Mouse (Mus musculus) retina, postnatal 7 days (tissue): ENCODE results near the gene Gmds.

Source experiments
- DNase-seq: peaks from one replicate; pipeline ENCODE4 v3.0.0-alpha.2; 2012; ENCODE audit warnings: low read depth, low spot score

Gmds gene

DNA sequence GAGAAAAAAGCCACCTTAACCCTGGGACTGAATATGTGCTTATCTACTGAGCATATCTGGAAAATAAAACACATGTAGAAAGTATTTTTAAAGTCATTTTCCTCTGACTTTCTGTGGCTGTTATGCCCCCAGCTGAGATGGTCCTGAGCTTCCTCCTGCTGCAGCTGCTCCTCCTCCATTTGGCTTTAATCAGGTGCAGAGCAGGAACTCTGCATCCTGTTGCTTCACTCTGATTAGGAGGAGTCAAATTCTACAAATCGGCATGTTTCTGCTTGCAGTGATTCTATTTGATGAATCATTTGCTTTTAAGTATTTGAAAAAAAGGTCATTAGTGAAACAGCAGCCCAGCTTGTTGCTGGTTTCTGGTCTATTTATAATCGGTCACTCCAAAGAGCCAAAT lies 177.0 kb downstream of the Gmds start:
- DNase-seq = no peak

DNA sequence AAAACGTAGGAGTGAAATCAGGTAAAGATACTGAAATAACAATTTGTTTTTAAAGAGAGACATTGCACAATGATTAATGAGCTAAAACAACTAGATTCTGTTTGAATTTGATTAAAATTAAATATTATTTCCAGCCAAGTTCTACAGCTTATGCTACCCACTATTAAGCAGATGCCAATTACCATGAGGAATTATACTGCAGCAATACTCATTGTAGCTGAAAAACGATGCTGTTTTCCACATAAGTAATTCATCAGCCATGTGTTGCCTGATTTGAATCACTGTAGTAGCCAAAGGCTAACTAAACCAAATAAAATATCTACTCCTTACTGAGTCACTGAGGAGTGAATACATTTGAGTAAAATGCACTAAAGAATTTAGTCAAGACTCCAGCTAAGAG lies 180.3 kb downstream of the Gmds start:
- DNase-seq = no peak

DNA sequence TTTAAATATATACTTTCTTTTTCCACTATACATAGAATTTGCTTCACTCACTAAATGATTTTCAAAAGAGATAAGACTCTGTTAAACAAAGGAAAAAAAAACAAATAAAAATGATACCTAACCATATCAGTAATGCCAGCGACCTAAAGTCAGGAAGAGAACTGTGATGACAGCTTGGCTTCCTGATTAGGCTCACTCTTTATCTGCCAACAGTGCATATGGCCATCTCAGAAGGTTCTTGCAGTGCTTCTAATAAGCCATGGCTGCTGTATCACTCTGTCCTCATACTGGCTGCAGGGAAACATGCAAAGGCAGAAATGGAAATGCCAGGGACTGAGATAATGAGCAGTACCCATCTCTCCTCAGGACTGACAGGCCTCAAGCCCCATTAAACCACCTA lies 192.6 kb downstream of the Gmds start:
- no peak for DNase-seq

DNA sequence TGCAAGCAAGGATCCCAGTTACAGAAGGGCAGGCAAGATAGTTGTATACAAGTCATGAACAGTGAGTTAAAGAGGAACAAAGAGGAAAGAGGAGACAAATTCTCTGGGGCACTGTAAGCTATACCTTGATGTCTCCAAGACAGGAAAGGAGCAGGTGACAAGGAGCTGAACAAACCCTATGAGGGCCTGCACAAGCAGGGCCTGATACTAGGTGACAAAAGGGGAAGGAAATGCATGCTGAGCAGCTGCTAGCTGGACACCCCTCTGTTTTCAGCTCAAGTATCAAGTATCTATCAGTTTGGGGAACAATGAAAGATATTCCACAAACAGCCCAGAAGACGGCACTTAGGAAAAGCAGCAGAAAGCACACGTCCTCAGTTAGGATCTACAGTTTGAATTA lies 193.4 kb downstream of the Gmds start:
- no peak for DNase-seq

DNA sequence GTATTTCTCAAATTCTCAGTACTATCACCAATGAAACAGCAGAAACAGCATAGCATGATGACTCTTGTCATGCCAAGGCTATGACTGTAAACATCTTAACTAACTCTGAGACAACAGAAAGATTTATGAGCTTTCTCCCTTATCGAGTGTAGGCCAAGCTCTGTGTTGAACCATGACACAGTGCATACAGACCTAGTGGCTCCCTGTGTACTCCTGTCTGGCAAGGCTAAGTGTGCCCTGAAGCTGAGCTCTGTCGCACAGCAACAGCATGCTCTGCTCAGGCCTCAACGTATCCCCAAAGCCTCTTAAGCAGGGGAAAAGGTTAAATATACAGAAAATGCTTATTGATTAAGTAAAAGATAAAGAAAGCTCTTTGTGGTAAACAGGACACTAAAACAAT lies 194.9 kb downstream of the Gmds start:
- DNase-seq = no peak

DNA sequence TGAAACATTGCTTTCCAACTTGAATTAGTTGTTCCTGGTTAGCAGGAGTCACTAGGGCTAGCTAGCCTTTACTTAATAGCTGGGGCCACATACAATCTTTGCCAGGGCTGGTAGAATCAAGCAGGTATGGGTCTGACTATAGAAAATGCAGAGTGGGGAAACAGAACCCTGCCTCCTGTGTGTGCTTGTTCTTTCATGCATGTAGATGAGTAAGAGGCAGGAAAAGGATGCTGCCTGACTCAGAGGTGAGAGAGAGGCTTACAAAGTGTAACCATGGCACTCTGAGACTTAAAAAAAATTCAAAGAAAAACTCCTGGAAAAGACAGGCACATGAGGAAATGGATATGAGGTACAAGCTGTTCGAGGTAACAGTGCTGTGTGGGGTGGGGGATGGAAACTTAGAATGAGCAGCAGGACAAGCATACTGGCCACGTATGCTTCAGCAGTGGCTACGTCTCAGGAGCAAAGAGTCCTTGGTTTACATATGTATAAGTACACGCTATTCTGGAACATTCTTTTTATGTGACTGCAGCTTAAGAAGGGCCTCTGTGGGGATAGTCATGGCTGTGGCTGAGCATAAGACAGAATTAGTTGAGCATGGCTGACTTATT lies 203.8 kb downstream of the Gmds start:
- DNase-seq = no peak

DNA sequence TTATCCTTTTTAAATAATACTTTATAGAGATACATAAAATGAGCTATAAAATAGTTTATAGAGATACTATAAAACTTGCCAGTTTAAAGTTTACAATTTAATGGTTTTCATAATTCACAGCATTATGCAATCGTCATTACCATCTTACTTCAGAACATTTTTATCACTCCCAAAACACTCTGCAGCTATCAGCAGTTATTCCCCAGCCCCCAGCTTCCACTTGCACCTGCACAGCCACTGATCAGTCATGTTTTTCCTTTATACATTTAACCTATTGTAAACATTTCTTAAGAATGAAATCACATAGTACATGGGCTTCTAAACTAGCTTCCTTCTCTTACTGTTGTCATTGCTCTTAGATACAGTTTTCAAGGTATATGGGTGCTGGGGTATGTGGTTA lies 208.6 kb downstream of the Gmds start:
- no peak for DNase-seq

DNA sequence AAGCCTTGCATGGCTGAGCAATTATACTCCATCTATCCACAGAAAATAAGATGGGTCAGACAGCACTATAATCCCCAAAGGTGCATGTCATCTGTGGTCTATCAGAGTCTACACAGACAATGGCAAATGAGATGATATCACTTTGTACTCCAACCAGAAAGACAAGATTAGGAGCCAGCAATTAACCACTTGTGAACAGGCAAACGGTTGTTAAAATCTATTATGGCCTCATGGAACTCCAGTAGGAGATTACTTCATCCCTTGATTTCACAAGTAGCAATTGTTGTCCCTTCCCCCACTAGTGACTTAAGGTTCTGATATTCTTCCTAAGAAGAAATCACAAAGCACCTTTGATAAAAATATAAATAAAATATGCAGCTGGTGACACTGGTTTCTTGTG lies 220.2 kb downstream of the Gmds start:
- no peak for DNase-seq

DNA sequence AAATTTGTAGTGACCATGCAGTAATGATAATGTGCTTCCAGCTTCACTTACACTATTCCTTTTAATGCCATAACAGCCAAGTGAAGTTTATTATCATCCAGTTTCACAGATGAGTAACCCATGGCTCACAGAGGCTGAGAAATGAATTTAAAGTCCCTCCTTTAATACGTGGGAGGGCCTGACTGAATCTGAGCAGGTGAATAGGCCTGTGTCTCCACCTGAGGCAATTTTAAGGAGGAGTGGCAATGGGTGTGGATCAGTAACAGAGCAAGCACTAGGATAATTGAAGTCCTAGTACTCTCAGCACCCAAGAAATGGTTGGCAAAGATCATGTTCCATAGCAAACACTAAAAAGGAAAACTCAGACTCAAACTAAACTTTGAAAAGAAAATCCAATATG lies 223.1 kb downstream of the Gmds start:
- DNase-seq = no peak

DNA sequence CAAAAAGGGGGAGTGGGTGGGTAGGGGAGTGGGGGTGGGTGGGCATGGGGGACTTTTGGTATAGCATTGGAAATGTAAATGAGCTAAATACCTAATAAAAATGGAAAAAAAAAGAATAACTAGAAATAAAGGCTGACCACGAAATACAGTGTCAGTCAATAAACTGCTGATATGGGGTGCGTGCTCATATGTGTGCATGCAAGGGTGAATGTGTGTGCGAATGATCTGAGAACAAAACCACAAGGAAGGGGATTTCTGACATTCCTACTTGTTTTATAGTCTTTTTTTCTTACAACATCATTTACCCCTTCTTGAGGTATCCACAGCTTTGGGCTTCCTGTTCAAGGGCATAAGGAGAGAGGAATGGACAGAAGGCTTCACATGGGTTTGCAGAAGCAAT lies 224.7 kb downstream of the Gmds start:
- no peak for DNase-seq

DNA sequence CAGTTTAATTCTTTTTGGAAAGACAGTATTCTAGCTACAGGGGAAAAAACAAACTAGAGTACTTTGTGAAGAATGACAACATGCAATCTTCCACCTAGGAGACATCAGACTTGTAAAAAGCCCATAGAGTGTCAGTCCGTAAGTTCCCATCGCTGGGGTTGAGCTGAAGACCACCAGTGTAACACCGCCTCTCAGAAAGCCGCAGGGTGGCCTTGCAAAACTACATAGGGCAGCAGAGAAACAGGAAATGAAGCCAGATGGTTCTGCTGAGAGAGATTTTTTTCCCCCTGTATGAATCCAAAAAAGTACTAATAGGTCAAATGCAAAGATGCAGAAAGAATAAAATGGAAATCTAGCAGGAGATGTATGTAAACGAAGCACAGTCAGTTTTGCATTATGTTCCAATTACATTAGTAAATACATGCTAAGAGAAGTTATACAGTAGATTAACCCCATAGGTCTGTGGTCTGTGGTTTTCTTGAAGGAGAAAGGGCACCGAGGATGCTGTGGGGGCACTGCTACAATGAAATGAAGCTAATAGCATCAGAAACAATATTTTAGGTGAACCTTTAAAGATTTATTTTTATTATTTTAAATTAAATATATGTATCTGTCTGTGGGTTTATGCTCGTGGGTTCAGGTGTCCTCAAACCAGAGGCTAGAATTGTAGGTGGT lies 250.1 kb downstream of the Gmds start:
- no peak for DNase-seq

DNA sequence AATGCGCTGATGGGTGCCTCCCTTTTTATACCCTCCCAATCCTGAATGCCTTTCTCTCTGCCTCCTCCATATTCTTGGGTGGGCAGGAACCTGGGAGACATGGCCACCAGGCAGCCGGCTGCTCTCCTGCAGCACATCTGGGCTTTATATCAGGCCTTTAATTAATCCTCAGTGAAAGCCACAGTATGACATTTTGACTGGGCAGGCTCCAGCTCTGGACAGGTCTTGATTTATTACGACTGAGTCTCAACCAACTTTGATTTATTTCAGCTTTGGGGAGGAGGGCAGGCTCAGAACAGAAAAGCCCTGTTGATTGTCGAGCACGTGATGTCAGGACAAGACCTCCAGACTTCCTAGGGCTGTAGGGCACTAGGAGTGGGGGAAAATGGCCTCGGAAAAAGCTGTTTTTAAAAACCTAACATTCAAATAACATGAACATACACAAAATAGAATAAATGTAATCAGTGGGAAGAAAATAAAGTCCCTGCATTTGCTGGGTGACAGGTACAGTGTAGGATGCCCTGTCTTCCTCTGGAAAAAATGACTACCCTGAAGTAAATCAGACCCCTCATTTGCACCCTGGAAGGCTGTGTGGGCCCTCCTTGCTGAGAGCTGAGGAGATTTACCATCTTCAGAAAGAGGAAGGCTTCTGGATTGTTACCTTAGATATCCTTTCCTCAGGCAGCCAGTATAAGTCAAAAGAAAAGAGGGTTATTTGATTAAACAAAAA lies 257.9 kb downstream of the Gmds start:
- no peak for DNase-seq

DNA sequence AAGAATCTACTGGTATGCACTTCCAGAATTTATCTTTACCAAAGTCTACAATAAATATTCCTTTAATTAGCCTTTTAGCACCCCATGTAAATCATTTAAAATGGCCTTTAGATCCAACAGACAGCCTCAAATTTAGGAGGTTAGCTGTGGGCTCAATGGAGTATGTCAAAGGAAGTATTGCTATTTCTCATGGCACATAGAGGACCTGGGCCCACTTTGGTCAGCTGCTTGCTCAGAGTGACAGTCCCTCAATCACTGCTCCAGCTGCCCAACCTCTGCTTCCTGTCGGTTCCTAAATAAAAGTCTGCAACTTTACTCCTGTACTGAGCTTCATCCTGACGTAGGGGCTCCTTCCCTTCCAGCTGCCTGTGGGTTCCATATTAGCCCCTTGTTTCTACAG lies 264.9 kb downstream of the Gmds start:
- DNase-seq = no peak

DNA sequence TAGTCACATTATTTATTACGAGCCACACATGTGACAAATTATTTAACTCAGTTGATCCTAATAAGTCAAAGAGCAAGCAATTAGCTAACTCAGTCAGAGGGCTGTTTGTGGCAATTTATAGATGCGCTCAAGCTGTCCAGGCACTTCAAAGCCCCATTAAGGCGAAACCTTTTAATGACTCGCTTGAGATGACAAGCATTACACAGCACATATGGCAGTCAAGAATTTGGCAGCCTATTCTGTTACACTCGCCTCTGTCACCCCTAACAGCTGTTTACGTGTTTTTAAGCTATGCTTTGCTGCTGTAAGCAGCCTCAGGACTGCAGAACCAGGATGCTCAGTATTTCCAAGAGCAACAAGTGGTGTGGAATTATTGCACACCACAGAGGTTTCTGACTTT lies 283.2 kb downstream of the Gmds start:
- no peak for DNase-seq

DNA sequence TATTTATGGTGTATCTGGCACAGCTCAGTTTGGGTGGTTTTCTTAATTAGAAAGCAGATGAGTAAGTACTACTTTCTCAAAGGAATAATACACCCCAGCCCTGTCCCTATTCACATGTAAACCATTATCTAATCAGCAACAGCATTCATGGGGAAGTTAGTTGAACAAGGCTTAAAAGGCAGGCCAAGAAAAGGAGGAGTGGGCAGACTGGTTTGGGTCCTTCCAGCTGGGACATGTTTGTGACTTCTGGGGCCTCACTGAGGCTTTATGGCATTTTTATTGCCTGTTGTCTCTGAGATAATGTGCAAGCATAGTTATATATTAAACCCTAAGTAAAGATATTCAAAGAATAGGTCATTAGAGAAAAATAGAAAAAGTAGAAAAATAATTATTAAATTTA lies 285.0 kb downstream of the Gmds start:
- no peak for DNase-seq

DNA sequence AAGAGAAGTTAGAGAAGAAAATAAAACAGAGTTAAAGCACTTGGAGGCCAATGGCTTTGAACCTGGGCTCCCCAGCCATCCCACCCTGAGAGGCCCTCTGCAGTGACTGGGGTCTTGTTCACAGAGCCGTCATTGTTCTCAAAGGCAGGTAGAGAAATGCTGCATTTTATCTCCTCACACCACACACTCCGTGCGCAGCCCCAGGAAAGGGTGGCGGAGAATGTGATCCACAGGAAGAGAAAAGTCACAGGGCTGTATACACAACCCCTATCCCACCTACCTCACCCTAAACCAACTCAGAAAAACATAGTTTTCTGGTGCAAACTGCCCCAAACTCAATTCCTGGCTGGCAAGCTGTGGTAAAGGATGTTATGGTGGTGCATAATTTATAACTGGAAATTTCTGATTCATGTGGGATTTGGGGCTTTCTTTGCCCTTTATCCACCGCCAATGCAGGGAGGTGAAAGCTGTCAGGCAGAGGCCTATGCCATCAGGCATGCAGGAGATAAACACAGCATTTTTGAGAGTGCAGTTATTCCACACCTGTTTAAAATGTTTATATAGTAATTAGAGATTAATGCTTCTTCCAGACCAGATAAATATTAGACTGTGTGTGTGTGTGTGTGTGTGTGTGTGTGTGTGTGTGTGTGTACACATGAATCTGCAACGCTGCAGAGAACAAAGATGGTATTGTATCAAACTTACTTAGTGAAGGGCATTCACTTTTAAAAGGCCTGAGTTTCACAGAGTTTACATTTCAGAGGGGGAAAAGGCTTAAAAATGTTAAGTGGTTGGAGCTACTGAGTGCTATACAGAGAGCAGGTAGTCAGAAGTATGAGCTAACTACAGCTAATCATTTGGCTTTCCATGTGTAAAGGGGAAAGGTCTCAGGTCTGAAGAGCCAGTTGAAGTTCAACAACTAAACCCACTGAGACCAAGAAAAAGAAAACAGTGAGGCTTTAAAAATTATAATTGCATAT lies 290.3 kb downstream of the Gmds start:
- no peak for DNase-seq

DNA sequence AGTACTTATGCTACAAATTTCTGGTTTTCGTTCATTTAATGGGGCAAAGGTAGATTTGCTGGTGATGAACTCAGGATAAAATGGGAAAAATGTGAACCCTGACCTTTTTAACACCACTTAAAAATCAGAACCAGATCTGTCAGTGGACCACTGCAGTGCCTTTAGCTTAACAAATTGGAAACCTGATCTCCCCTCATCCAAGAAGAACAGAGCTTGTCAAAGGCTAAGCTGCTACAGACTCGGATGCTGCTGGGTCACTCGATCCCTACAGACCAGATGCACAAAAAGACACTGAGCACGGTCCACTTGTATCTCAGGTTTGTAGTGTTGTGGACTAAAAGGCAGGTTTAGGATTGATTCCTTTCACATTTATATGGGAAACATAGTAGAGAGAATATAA lies 291.6 kb downstream of the Gmds start:
- no peak for DNase-seq

DNA sequence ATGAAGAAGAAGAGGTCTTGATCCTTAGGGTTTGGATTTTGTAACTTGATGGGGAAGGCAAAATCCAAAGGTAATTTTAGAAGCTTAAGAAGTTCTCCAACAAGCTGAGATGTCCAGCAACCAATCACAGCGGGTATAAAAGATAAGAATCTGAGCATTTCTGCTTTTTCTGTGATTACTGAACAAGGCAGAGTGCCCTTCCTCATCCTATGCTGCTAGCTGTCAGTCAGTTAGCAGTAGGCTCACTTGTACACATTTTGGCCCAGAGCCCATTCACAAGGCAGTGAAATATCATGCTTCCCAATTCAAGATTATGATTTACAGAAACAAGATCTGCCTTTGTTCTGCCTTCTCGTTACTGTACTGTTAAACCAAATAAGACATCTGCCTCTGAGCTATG lies 295.8 kb downstream of the Gmds start:
- DNase-seq = no peak

DNA sequence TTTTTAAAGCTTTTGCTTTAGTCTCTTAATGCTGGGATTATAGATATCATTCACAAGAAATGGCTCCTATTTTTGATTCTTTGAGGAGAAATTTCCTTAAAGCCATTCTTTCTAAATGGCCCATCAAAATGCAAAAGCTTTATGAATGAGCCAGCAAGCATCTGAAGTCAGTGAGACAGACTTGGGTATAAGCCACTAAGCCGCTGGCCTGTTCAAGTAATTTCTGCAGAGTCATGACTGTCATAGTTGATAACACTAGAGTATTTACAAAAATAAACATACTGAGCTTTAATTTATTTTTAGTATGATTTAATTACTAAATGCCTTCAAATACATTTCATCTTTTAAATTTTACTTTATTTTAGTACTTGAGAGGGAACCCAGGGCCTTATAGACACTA lies 297.7 kb downstream of the Gmds start:
- no peak for DNase-seq

DNA sequence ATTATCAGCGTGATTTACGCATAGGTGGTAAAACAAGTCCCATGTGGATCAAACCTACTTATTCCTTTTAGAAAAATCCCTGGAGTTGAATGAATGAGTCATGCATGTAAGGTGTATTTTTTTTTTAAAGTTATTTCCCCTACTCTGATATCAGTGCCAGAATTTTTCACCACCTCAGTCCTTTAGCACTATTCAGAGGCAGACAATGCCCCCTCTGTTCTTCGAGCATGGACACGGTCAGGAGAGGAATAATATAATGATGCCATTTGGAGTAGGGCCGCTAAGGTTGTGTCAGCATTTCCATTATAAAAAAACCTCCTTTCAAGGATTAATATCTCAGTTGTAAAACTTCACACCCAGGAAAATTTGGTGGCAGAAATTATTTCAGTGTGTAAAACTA lies 301.6 kb downstream of the Gmds start:
- no peak for DNase-seq

DNA sequence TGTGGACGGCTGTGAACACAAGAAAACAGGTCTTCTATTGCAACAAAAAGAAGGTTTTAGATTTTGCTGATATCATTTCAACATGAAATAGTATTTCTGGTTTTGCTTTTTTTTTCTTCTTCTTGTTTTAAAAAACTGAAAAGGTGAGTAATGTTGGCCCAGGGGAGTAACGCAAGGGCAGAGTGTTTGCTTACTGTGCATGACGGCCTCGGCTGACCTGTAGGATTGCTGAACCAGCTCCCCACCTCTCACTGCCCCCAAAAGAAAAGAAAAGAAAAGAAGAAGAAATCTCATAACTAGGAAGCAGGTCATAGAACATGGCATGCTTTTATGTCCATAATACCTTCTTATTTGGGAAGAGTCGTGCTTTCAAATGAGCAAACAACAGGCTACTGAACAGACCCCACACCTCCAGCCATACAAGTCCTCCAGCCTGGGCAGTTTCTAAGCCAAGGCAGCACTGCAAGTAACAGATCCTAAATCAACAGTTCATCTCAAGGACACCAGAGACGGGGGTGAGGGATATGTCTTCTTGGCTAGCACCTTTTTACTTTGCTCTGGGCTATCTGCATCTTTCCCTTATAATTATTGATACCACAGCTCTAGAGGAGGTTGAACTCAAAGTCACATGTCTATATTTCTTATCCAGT lies 303.6 kb downstream of the Gmds start:
- no peak for DNase-seq

DNA sequence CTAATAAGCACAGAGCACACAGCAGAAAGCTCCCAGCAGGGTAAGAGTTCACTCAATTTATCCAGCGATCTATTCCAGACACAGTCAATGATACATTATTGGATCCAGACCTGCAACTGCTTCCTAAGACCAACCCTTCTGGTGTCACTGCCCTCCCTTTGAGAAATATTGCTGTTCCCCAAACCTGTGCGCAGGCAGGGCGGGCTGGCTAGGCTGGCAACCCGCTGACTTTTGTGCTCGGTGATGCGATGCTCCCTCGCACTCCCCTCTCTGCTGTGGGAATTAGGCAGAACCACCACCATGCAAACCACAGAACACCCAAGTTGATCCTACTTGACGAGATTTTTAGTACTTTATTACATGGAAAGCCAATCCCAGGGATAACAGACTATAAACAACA lies 304.4 kb downstream of the Gmds start:
- DNase-seq = no peak
